Mouse (Mus musculus): ENCODE results near the gene Bhmt2. TPM values are rescaled to one million over a fixed set of nuclear protein-coding genes. Genes with fewer than 3 reads are reported as not detected.

The Bhmt2 gene
- polyA plus RNA-seq, 1 experiment from 2014 or later, result 0.10 TPM

DNA sequence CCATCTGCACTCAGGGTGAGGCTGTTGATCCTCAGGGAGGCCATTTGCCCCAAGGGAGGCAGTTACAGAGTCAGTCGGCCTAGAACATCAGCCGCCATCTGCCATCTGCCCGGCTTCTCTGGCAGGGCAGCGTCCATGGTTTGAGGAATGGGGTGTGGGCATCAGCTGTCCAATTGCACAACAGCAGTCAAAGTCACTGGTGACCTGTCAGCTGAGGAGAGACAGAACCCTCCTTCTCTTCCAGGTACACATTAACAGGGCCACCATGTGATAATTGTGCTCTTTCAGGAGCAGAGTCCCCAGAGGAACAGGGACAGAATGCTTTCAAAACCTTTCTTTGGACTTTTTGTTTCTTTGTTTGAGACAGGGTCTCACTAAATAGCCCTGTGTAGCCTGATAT is 1.7 kb downstream of the Bhmt2 start:
- ATAC-seq (ENCODE audit: low read depth), result no peak
- no peak overlapping the region for H3K9ac ChIP-seq (ENCODE audit: low read length)
- H3K27me3 ChIP-seq (ENCODE audit: control insufficient read depth, insufficient read depth, low read depth, low read length), result peaks cover 11% of the 10 kb centered on the region; the same call in 1 of the 2 replicates
- no peak overlapping the region for H3K4me3 ChIP-seq (ENCODE audit: low read length)
- no peaks in the 10 kb centered on the region for H3K9me3 ChIP-seq (ENCODE audit: control insufficient read depth, low read length)
- no peaks in the 10 kb centered on the region for H3K4me1 ChIP-seq (replicated peaks; ENCODE audit: control insufficient read depth, insufficient read depth, low read length)
- no peak overlapping the region for H3K4me2 ChIP-seq (ENCODE audit: low read depth, low read length)
- WGBS, result 76% methylated on average over 4 of the region's 4 CpGs
- no peaks in the 10 kb centered on the region for H3K36me3 ChIP-seq (ENCODE audit: control insufficient read depth, insufficient read depth, low read length)
- H3K27ac ChIP-seq (ENCODE audit: low read length), result no peak overlapping the region

DNA sequence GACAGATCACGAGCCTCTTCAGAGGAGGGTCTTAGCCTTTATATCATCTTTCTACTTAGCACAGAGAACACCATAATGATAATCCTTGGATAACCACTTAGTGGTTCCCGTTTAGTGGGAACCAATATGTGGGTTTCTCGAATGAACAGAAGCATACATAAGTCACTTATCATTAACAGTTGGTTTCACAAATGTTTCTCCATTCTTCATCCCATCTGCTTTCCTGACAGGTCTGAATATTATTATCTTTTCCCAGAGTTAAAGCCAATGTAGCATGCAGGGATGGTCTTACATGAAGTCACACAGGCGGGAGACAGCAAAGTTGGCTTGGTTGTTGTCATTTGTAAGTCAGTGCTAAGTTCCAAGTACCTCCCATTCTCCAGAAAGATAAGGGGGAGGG is 6.5 kb downstream of the Bhmt2 start:
- 86% methylated on average over 4 of the region's 4 CpGs for WGBS
- Histone ChIP-seq H3K27ac (ENCODE audit: low read length) (no peak overlapping the region), H3K36me3 (ENCODE audit: control insufficient read depth, insufficient read depth, low read length) (no peaks in the 10 kb centered on the region), H3K4me1 (replicated peaks; ENCODE audit: control insufficient read depth, insufficient read depth, low read length) (no peaks in the 10 kb centered on the region), H3K9me3 (ENCODE audit: control insufficient read depth, low read length) (no peaks in the 10 kb centered on the region), H3K4me3 (ENCODE audit: low read length) (no peak overlapping the region), H3K27me3 (ENCODE audit: control insufficient read depth, insufficient read depth, low read depth, low read length) (no peaks in the 10 kb centered on the region), H3K4me2 (ENCODE audit: low read depth, low read length) (no peak overlapping the region), H3K9ac (ENCODE audit: low read length) (no peak overlapping the region)
- no peak for ATAC-seq (ENCODE audit: low read depth)

DNA sequence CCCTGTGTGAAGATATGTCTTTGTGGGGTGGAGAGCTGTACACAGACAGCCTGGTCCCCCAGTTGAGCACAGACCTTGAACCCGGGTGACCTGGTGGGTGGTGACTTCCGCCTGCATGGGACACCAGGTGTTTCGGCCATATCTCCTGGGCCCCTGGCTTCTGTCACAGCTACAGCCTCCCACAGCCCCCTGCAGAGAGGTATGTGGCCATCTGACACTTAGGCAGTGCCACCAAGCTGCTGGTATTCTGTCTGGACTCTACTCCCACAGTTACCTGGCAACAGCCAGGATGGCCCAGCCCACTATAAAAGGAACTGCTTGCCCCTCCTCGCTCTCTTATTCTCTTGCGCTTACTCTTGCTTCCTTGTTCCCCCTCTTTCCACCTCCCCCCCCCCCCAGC is 16.2 kb downstream of the Bhmt2 start:
- Histone ChIP-seq H3K36me3 (ENCODE audit: control insufficient read depth, insufficient read depth, low read length) (no peaks in the 10 kb centered on the region), H3K9me3 (ENCODE audit: control insufficient read depth, low read length) (no peaks in the 10 kb centered on the region), H3K27ac (ENCODE audit: low read length) (no peak overlapping the region), H3K4me1 (replicated peaks; ENCODE audit: control insufficient read depth, insufficient read depth, low read length) (no peaks in the 10 kb centered on the region), H3K9ac (ENCODE audit: low read length) (no peak overlapping the region), H3K4me3 (ENCODE audit: low read length) (no peak overlapping the region), H3K27me3 (ENCODE audit: control insufficient read depth, insufficient read depth, low read depth, low read length) (no peaks in the 10 kb centered on the region), H3K4me2 (ENCODE audit: low read depth, low read length) (no peak overlapping the region)
- ATAC-seq (ENCODE audit: low read depth), result no peak
- WGBS, result 64% methylated on average over 5 of the region's 5 CpGs

DNA sequence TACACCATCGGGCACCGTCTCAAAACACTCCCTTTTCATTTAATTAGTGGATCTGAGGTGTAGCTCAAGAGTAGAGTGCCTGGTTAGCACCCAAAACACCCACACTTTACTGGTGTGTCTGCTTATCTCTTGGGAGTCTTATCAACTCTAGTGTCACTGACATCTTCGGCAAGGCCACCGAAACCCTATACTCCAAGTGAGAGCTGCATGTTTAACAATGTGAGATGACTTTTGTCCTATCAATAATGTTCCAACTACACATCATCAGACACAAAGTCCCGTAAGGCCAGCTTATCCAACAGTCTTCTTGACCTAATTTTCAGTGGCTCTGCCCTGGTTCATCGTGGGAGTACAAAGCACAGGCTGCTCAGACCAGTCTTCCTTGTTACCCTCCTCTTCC is 20.7 kb downstream of the Bhmt2 start:
- 80% methylated on average over 6 of the region's 6 CpGs for WGBS
- Histone ChIP-seq H3K4me1 (replicated peaks; ENCODE audit: control insufficient read depth, insufficient read depth, low read length) (no peaks in the 10 kb centered on the region), H3K4me3 (ENCODE audit: low read length) (no peak overlapping the region), H3K27me3 (ENCODE audit: control insufficient read depth, insufficient read depth, low read depth, low read length) (no peaks in the 10 kb centered on the region), H3K27ac (ENCODE audit: low read length) (no peak overlapping the region), H3K9ac (ENCODE audit: low read length) (no peak overlapping the region), H3K9me3 (ENCODE audit: control insufficient read depth, low read length) (no peaks in the 10 kb centered on the region), H3K36me3 (ENCODE audit: control insufficient read depth, insufficient read depth, low read length) (no peaks in the 10 kb centered on the region), H3K4me2 (ENCODE audit: low read depth, low read length) (no peak overlapping the region)
- ATAC-seq (ENCODE audit: low read depth), result no peak

DNA sequence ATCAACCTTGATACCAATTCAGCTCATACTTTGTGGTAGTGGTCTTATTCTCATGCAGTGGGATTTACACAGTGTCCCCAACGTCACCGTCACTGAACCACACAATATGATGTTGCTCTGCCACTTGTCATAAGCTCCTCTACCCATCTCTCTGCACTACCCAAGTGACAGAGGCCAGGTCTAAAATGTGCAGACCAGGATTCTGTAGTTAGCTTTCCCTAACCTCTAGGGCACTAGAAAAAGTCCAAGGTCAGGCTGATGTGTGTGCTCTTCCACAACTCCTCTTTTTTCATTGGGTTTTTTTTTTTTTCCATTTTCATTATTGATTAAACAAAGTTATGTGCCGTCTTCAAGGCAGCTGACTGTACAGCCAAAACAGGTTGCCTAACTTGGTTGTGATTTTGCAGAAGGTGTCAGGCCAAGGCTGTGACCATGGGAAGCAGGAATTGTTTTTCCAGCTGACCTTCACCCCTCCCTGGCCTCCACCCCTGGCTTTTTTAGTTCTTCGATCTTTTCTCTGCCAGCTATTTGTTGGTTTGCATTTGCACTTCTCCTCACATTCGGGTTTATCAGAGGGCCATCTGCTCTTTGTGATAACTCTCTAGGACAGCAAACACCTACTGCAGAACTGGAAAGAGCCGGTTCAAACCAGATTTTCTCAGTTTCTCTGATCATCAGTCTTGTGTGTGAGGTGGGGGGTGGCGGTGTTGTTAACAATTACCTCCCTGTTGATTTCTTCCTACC is 25.5 kb downstream of the Bhmt2 start:
- no peak overlapping the region for H3K4me2 ChIP-seq (ENCODE audit: low read depth, low read length)
- H3K27me3 ChIP-seq (ENCODE audit: control insufficient read depth, insufficient read depth, low read depth, low read length), result no peaks in the 10 kb centered on the region
- no peaks in the 10 kb centered on the region for H3K36me3 ChIP-seq (ENCODE audit: control insufficient read depth, insufficient read depth, low read length)
- no peak for ATAC-seq (ENCODE audit: low read depth)
- no peaks in the 10 kb centered on the region for H3K9me3 ChIP-seq (ENCODE audit: control insufficient read depth, low read length)
- H3K27ac ChIP-seq (ENCODE audit: low read length), result no peak overlapping the region
- WGBS, result 56% methylated on average over 7 of the region's 7 CpGs
- no peaks in the 10 kb centered on the region for H3K4me1 ChIP-seq (replicated peaks; ENCODE audit: control insufficient read depth, insufficient read depth, low read length)
- no peak overlapping the region for H3K4me3 ChIP-seq (ENCODE audit: low read length)
- H3K9ac ChIP-seq (ENCODE audit: low read length), result no peak overlapping the region

DNA sequence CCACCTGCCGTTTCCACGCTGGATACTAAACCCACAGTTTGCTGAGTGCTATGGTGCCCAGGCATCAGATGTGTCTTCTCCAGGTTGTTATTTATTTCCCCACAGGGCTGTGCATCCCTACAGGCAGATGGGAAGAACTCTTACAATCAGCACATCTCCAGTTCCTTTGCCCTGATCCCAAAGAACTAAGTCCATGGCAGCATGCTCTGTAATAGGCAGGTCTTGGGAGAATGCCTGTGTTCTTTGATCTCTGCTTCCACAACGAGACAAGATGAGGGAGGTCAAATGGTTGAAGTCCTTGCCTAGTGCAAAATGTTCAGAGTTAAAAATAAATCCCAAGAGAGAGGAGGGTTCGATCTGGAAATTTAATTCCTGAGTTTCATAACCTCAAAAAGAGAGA is 34.5 kb downstream of the Bhmt2 start:
- no peaks in the 10 kb centered on the region for H3K4me1 ChIP-seq (replicated peaks; ENCODE audit: control insufficient read depth, insufficient read depth, low read length)
- H3K4me2 ChIP-seq (ENCODE audit: low read depth, low read length), result no peak overlapping the region
- no peaks in the 10 kb centered on the region for H3K9me3 ChIP-seq (ENCODE audit: control insufficient read depth, low read length)
- no peak overlapping the region for H3K27ac ChIP-seq (ENCODE audit: low read length)
- WGBS, result 58% methylated on average over 4 of the region's 4 CpGs
- H3K9ac ChIP-seq (ENCODE audit: low read length), result no peak overlapping the region
- H3K27me3 ChIP-seq (ENCODE audit: control insufficient read depth, insufficient read depth, low read depth, low read length), result no peaks in the 10 kb centered on the region
- no peaks in the 10 kb centered on the region for H3K36me3 ChIP-seq (ENCODE audit: control insufficient read depth, insufficient read depth, low read length)
- no peak for ATAC-seq (ENCODE audit: low read depth)
- H3K4me3 ChIP-seq (ENCODE audit: low read length), result no peak overlapping the region

DNA sequence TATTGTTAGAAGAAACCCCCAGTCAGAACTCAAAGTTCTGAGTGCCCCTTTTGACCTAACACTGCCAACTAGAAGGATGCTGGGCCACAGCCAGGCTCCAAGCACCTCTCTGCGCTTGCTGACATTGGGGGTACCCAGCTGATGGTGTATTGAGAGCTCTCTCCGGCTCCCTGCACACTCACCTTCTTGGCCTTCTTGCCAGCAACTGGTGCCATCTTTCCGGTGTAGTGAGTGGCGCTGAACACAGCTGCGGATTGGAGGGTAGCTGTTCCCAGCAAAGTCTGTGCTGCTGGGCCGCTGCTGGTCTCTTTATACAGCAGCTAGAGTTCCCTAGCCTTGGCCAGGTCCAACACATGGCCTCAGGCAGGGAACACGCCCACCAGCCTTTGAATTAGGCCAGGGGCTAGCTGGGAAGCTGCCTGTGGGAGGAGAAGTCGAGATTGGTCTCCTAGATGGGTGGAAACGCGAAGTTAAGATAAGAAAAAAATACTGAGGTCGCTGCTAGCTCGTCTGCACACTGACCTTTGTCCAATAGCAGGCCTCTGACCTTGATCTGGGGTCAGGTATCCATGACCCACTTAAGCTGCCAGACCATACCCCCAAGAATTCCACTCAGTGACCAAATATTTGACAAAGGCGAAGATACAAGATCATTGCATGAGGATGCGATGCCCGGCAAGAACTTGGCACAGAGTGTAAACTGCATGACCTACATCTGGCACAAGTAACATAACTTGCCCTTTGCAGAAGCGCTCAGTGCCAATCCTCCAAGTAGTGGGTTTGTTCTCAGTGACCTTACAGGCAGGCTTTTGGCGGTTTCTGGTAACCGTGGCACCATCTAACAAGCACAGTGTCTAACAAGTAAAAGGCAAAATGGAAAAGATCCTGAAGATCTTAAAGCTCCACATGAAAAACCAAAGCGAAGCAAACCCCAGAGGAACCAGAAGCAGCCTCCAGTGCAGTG is 36.5 kb downstream of the Bhmt2 start, which contains the start of gene Bhmt:
Gene Bhmt (minus strand): TSS at position 680 of the 964 bp plus-strand sequence.
- no peak within 1 kb of the TSS for H3K4me2 ChIP-seq (ENCODE audit: low read depth, low read length)
- no peaks in the 10 kb centered on the region for H3K27me3 ChIP-seq (ENCODE audit: control insufficient read depth, insufficient read depth, low read depth, low read length)
- WGBS, result 60% methylated on average over 19 of the region's 19 CpGs
- H3K4me1 ChIP-seq (replicated peaks; ENCODE audit: control insufficient read depth, insufficient read depth, low read length), result no peaks in the 10 kb centered on the region
- H3K27ac ChIP-seq (ENCODE audit: low read length), result no peak within 1 kb of the TSS
- no peak within 1 kb of the TSS for H3K9ac ChIP-seq (ENCODE audit: low read length)
- H3K36me3 ChIP-seq (ENCODE audit: control insufficient read depth, insufficient read depth, low read length), result no peaks in the 10 kb centered on the region
- no peaks in the 10 kb centered on the region for H3K9me3 ChIP-seq (ENCODE audit: control insufficient read depth, low read length)
- no peak within 1 kb of the TSS for H3K4me3 ChIP-seq (ENCODE audit: low read length)
- no peak for ATAC-seq (ENCODE audit: low read depth)

DNA sequence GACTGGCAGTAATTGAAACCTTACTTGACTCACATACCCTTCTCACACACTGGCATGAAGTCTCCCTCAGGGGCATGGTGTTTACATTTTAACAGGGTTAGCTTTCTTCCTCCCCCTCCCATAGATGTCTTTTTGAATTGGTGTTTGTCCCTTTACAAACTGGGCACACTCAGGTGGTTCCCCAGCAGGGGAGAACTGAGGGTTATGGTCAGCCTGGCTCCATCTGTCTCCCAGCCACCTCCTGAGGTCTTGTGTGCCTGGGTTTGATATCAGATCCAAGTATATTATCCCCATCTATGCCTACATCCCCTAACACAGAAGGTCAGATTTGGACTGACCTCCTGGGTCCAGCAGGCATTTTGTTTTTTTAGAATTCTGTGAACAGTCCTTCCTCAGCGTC is 37.5 kb downstream of the Bhmt2 start:
- no peak overlapping the region for H3K9ac ChIP-seq (ENCODE audit: low read length)
- H3K27me3 ChIP-seq (ENCODE audit: control insufficient read depth, insufficient read depth, low read depth, low read length), result no peaks in the 10 kb centered on the region
- no peak overlapping the region for H3K27ac ChIP-seq (ENCODE audit: low read length)
- H3K36me3 ChIP-seq (ENCODE audit: control insufficient read depth, insufficient read depth, low read length), result no peaks in the 10 kb centered on the region
- no peaks in the 10 kb centered on the region for H3K9me3 ChIP-seq (ENCODE audit: control insufficient read depth, low read length)
- 75% methylated on average over 1 of the region's 1 CpGs for WGBS
- H3K4me1 ChIP-seq (replicated peaks; ENCODE audit: control insufficient read depth, insufficient read depth, low read length), result no peaks in the 10 kb centered on the region
- ATAC-seq (ENCODE audit: low read depth), result no peak
- no peak overlapping the region for H3K4me3 ChIP-seq (ENCODE audit: low read length)
- H3K4me2 ChIP-seq (ENCODE audit: low read depth, low read length), result no peak overlapping the region

DNA sequence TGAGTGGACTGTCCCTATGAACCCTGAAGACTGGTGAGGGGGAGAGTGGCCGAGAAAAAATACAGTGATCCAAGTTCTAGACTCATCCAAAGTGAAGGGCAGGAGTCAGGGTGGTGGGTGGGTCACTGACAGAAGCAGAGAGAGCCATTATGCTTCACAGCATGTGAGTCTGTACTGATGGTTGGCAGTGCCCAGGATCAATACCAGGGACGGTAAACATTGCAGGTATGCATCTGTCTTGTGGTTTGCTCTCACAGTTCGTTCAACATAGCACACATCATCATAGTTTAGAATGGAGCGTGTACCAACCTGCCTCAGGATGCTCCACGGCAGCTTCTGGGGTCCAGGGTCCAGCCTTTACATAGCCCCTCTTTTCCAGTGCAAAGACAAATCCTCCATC is 41.2 kb downstream of the Bhmt2 start:
- no peak overlapping the region for H3K27ac ChIP-seq (ENCODE audit: low read length)
- ATAC-seq (ENCODE audit: low read depth), result no peak
- H3K9ac ChIP-seq (ENCODE audit: low read length), result no peak overlapping the region
- no peaks in the 10 kb centered on the region for H3K27me3 ChIP-seq (ENCODE audit: control insufficient read depth, insufficient read depth, low read depth, low read length)
- H3K36me3 ChIP-seq (ENCODE audit: control insufficient read depth, insufficient read depth, low read length), result no peaks in the 10 kb centered on the region
- H3K4me3 ChIP-seq (ENCODE audit: low read length), result no peak overlapping the region
- no peak overlapping the region for H3K4me2 ChIP-seq (ENCODE audit: low read depth, low read length)
- 81% methylated on average over 5 of the region's 5 CpGs for WGBS
- H3K9me3 ChIP-seq (ENCODE audit: control insufficient read depth, low read length), result no peaks in the 10 kb centered on the region
- no peaks in the 10 kb centered on the region for H3K4me1 ChIP-seq (replicated peaks; ENCODE audit: control insufficient read depth, insufficient read depth, low read length)
